Mouse (Mus musculus) midbrain, postnatal 0 days (tissue): ENCODE measurements around the gene Spcs2. TPM values are rescaled to one million over a fixed set of nuclear protein-coding genes. Genes with fewer than 3 reads are reported as not detected.

ENCODE experiments used
- ATAC-seq: fragments of 200-750 bp; cut with Nextera tagmentation; 2 replicates; pipeline ENCODE4 v1.8.0; 2017; ENCODE audit warnings: moderate number of reproducible peaks, mild to moderate bottlenecking, moderate TSS enrichment, moderate library complexity; ENCODE audit not compliant: low FRiP score
- DNase-seq: peaks from one replicate; pipeline ENCODE4 v3.0.0-alpha.2; 2015; ENCODE audit warnings: low spot score
- H3K27ac ChIP-seq: fragments of 300-500 bp; sonication (generic); 2 replicates; pipeline ENCODE4 v1.5.1; 2014; ENCODE audit warnings: low read depth, mild to moderate bottlenecking, low read length, mixed read lengths
- H3K27me3 ChIP-seq: fragments of 300-500 bp; sonication (generic); 2 replicates; pipeline ENCODE4 v1.6.1; 2014; ENCODE audit warnings: low read length, control low read depth, mixed read lengths; ENCODE audit not compliant: insufficient read depth
- H3K36me3 ChIP-seq: fragments of 300-500 bp; sonication (generic); 2 replicates; pipeline ENCODE4 v1.6.1; 2014; ENCODE audit warnings: low read length, control low read depth, mixed read lengths; ENCODE audit not compliant: insufficient read depth
- H3K4me1 ChIP-seq: fragments of 300-500 bp; sonication (generic); 2 replicates; pipeline ENCODE4 v1.6.1; 2014; ENCODE audit warnings: mild to moderate bottlenecking, control low read depth, antibody characterized with exemption, low read length, mixed read lengths; ENCODE audit not compliant: insufficient read depth
- H3K4me2 ChIP-seq: fragments of 300-500 bp; sonication (generic); 2 replicates; pipeline ENCODE4 v1.6.1; 2014; ENCODE audit warnings: low read depth, mild to moderate bottlenecking, low read length, mixed read lengths; ENCODE audit not compliant: poor library complexity, severe bottlenecking
- H3K4me3 ChIP-seq: fragments of 300-500 bp; sonication (generic); 2 replicates; pipeline ENCODE4 v1.5.1; 2014; ENCODE audit warnings: low read depth, mild to moderate bottlenecking, low read length, moderate library complexity
- H3K9ac ChIP-seq: fragments of 300-500 bp; sonication (generic); replicated peaks from 2 replicates; pipeline ENCODE4 v1.6.1; 2014; ENCODE audit warnings: mild to moderate bottlenecking, low read length, moderate library complexity, mixed read lengths; ENCODE audit not compliant: poor library complexity, severe bottlenecking
- H3K9me3 ChIP-seq: fragments of 300-500 bp; sonication (generic); 2 replicates; pipeline ENCODE4 v1.6.1; 2016; ENCODE audit warnings: low read length, control low read depth
- CTCF ChIP-seq: IDR thresholded peaks from 2 replicates; pipeline ENCODE4 v1.5.1; 2016; ENCODE audit warnings: antibody characterized with exemption, mild to moderate bottlenecking
- WGBS: fragments of 180-500 bp; shearing (Covaris S2); extraction: QIAGEN DNeasy Blood & Tissue Kit; methylation state at CpG from one replicate; pipeline ENCODE4 v1.1.7; 2014; 5-methylcytosine and 5-hydroxymethylcytosine counted together
- polyA plus RNA-seq: library from polyadenylated mRNA; unstranded; fragments of >200 nt; fragmentation: Nextera tagmentation; extraction: Ambion mirVana; gene quantifications from 2 replicates; pipeline ENCODE4 v1.2.1, GENCODE M21; 2015
- total RNA-seq: library from RNA; depleted of rRNA; stranded (reverse); fragments of >200 nt; gene quantifications from 2 replicates; pipeline ENCODE4 v1.2.3, GENCODE M21; 2014

Spcs2 gene
- total and polyA plus RNA-seq, 2 experiments from 2014 or later, result 119 to 264 TPM

DNA sequence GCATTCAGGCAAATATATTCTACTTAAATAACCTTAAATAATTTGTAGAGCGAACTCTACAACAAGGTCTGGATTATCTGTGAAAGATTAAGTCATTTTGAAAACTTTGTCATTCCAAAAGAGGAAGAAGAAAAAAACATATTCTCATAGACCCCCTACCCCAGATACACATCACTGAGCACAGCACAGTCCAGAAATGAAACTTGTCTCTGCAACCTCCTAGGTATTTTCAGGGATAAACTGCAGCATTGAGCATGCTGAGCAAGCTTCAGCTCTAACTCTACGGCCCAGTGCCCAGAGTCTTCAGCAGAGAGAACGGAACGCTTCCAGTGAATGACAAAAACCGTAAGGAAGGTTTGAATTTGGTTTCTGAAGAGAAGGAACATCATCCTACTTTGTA, 12.7 kb downstream of the Spcs2 start:
- ATAC-seq, result no peak
- Histone ChIP-seq H3K36me3 (peaks cover 21% of the 10 kb centered on the region), H3K9me3 (no peaks in the 10 kb centered on the region), H3K27me3 (no peaks in the 10 kb centered on the region), H3K27ac (no peak overlapping the region), H3K9ac (no peak overlapping the region), H3K4me1 (no peaks in the 10 kb centered on the region), H3K4me3 (no peak overlapping the region), H3K4me2 (no peak overlapping the region)
- no peak for TF ChIP-seq CTCF
- WGBS, result 62% methylated on average over 5 of the region's 5 CpGs
- no peak for DNase-seq

GRCm38 (mm10) chr7:99845533-99846236, 17.6 kb downstream of the Spcs2 start:
- peaks cover 44% of the 10 kb centered on the region for H3K36me3 ChIP-seq
- H3K9me3 ChIP-seq, result no peaks in the 10 kb centered on the region
- no peak for ATAC-seq
- no peak overlapping the region for H3K27ac ChIP-seq
- no peak overlapping the region for H3K9ac ChIP-seq
- no peak overlapping the region for H3K4me2 ChIP-seq
- no peaks in the 10 kb centered on the region for H3K27me3 ChIP-seq
- TF ChIP-seq CTCF, result no peak
- no peak for DNase-seq
- H3K4me1 ChIP-seq, result no peaks in the 10 kb centered on the region
- H3K4me3 ChIP-seq, result no peak overlapping the region
- 96% methylated on average over 8 of the region's 8 CpGs for WGBS

GRCm38 (mm10) chr7:99838241-99838640, 25.0 kb downstream of the Spcs2 start:
- no peaks in the 10 kb centered on the region for H3K9me3 ChIP-seq
- no peak for TF ChIP-seq CTCF
- DNase-seq (no peak), ATAC-seq (no peak)
- 91% methylated on average over 3 of the region's 3 CpGs for WGBS
- no peak overlapping the region for H3K4me3 ChIP-seq
- no peak overlapping the region for H3K9ac ChIP-seq
- H3K4me2 ChIP-seq, result no peak overlapping the region
- H3K4me1 ChIP-seq, result no peaks in the 10 kb centered on the region
- H3K27ac ChIP-seq, result no peak overlapping the region
- no peaks in the 10 kb centered on the region for H3K27me3 ChIP-seq
- peaks cover 33% of the 10 kb centered on the region for H3K36me3 ChIP-seq

DNA sequence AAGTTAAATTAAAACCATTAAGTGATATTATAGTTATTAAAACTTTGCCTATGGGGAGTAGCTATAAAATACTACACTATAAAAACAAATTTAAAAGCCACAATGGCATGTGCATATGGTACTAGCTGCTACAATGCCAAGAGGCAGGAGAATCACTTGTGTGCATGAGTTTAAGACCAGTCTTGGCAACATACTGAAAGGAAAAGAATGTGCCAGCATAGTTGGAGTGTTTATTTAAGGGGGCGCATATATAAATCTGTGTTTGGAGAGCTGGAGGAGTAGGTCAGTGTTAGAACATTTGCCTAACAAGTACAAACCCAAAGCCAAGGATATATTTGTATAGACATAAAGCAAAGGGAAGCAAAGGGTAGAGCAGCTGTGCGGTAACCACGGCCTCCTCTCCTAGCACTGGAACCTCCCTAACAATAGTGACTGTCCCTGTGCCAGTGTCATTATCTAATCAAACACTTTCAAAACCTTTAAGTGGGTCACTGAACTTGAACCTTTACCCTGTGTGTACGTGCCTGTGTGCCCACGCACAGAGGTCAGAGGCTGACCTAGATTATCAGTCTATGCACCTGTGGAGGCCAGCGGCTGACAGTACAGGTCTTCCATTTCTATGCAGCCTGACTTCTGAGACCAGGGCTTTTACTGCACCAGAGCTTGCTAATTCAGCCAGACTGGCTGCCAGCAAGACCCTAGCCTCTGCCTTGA, 25.7 kb downstream of the Spcs2 start:
- Histone ChIP-seq H3K4me3 (no peak overlapping the region), H3K4me2 (no peak overlapping the region), H3K27me3 (no peaks in the 10 kb centered on the region), H3K27ac (no peak overlapping the region), H3K4me1 (no peaks in the 10 kb centered on the region), H3K9ac (no peak overlapping the region), H3K36me3 (peaks cover 26% of the 10 kb centered on the region), H3K9me3 (no peaks in the 10 kb centered on the region)
- ATAC-seq (no peak), DNase-seq (no peak)
- no peak for TF ChIP-seq CTCF
- 93% methylated on average over 6 of the region's 6 CpGs for WGBS

GRCm38 (mm10) chr7:99836781-99837180, 26.5 kb downstream of the Spcs2 start:
- no peaks in the 10 kb centered on the region for H3K4me1 ChIP-seq
- no peak overlapping the region for H3K9ac ChIP-seq
- H3K4me2 ChIP-seq, result no peak overlapping the region
- peaks cover 24% of the 10 kb centered on the region for H3K36me3 ChIP-seq
- DNase-seq (no peak), ATAC-seq (no peak)
- WGBS, result 67% methylated on average over 4 of the region's 4 CpGs
- no peak overlapping the region for H3K4me3 ChIP-seq
- TF ChIP-seq CTCF, result no peak
- H3K9me3 ChIP-seq, result no peaks in the 10 kb centered on the region
- H3K27me3 ChIP-seq, result no peaks in the 10 kb centered on the region
- no peak overlapping the region for H3K27ac ChIP-seq

DNA sequence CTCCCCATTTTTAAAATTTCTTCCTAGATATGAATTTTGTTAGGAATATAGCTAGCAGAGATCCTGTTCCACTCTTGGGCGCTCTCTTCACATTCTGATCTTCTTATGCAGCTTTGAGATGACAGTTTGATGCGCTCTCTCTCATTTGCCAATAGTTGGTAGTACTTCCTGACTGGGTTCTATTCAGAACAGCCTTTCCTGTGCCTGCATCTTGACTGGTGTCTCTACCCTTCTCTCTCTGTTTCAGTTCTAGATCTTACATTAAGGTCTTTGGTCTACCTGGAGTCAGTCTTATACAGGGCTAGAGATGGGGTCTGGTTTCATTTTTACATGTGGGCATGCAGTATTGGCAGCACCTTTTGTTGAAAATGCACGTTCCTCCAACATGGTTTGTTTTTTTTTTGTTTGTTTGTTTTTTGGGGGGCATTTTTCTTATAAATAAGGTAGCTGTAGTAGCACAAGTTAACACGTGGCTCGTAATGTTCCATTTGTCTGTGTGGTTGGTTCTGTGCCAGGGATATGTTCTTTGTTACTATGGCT, 28.9 kb downstream of the Spcs2 start:
- WGBS, result 88% methylated on average over 5 of the region's 5 CpGs
- H3K36me3 ChIP-seq, result peaks cover 9% of the 10 kb centered on the region; the same call in 1 of the 2 replicates
- ATAC-seq (no peak), DNase-seq (no peak)
- no peak for TF ChIP-seq CTCF
- no peak overlapping the region for H3K9ac ChIP-seq
- no peaks in the 10 kb centered on the region for H3K4me1 ChIP-seq
- no peak overlapping the region for H3K4me2 ChIP-seq
- no peaks in the 10 kb centered on the region for H3K9me3 ChIP-seq
- H3K27me3 ChIP-seq, result no peaks in the 10 kb centered on the region
- no peak overlapping the region for H3K4me3 ChIP-seq
- no peak overlapping the region for H3K27ac ChIP-seq
